Mouse (Mus musculus): ENCODE data around the gene Ppm1k. TPM values are rescaled to one million over a fixed set of nuclear protein-coding genes. Genes with fewer than 3 reads are reported as not detected.
"Not testable (repeated sequence)": the region's sequence is repeated elsewhere in the genome, so short reads cannot be mapped to it uniquely, and the experiment has no call there.

Ppm1k gene
- total and polyA plus RNA-seq, 3 experiments: 0.05 to 3.9 (median 2.1) TPM

- no peak overlapping the region for H3K4me3 ChIP-seq (ENCODE audit: low read depth, low read length)
- DNase-seq (ENCODE audit: low spot score) (no peak), ATAC-seq (ENCODE audit: extremely low read depth, insufficient number of reproducible peaks, low FRiP score, poor library complexity, severe bottlenecking) (no peak)
- H3K4me1 ChIP-seq (ENCODE audit: insufficient read depth, low read depth, low read length): no peaks in the 10 kb centered on the region
- no peaks in the 10 kb centered on the region for H3K27me3 ChIP-seq (ENCODE audit: insufficient read depth, low read length)
- H3K9me3 ChIP-seq (replicated peaks): no peaks in the 10 kb centered on the region
- TF ChIP-seq CTCF (IDR thresholded peaks at IDR 0.05; ENCODE audit: low read depth, low read length) (no peak), TAL1 (conservative IDR thresholded peaks at IDR 0.05; ENCODE audit: low read depth, low read length) (no peak), POLR2AphosphoS5 (IDR thresholded peaks at IDR 0.05; ENCODE audit: insufficient replicate concordance, low read depth, low read length) (no peak), GATA1 (IDR thresholded peaks at IDR 0.05; ENCODE audit: borderline replicate concordance, low read length) (no peak), GATA2 (IDR thresholded peaks at IDR 0.05; ENCODE audit: borderline replicate concordance, low read depth, low read length) (no peak)
- H3K36me3 ChIP-seq (replicated peaks): no peaks in the 10 kb centered on the region
These were observed 23.4 kb downstream of the Ppm1k start for GRCm38 (mm10) chr6:57511899-57512298.

- no peaks in the 10 kb centered on the region for H3K9me3 ChIP-seq (replicated peaks)
- H3K27me3 ChIP-seq (ENCODE audit: insufficient read depth, low read length): no peaks in the 10 kb centered on the region
- no peak overlapping the region for H3K4me3 ChIP-seq (ENCODE audit: low read depth, low read length)
- ATAC-seq (ENCODE audit: extremely low read depth, insufficient number of reproducible peaks, low FRiP score, poor library complexity, severe bottlenecking): no peak
- TF ChIP-seq TAL1 (conservative IDR thresholded peaks at IDR 0.05; ENCODE audit: low read depth, low read length): no peak
- no peak for TF ChIP-seq GATA2 (IDR thresholded peaks at IDR 0.05; ENCODE audit: borderline replicate concordance, low read depth, low read length)
- TF ChIP-seq CTCF (IDR thresholded peaks at IDR 0.05; ENCODE audit: low read depth, low read length): no peak
- TF ChIP-seq GATA1 (IDR thresholded peaks at IDR 0.05; ENCODE audit: borderline replicate concordance, low read length): no peak
- no peak for TF ChIP-seq POLR2AphosphoS5 (IDR thresholded peaks at IDR 0.05; ENCODE audit: insufficient replicate concordance, low read depth, low read length)
- DNase-seq (ENCODE audit: low spot score): no peak
- H3K36me3 ChIP-seq (replicated peaks): no peaks in the 10 kb centered on the region
- no peaks in the 10 kb centered on the region for H3K4me1 ChIP-seq (ENCODE audit: insufficient read depth, low read depth, low read length)
These were observed 31.4 kb downstream of the Ppm1k start for GRCm38 (mm10) chr6:57503662-57504379.

- Histone ChIP-seq H3K9me3 (replicated peaks) (no peaks in the 10 kb centered on the region), H3K4me3 (ENCODE audit: low read depth, low read length) (no peak overlapping the region), H3K27me3 (ENCODE audit: insufficient read depth, low read length) (no peaks in the 10 kb centered on the region), H3K36me3 (replicated peaks) (no peaks in the 10 kb centered on the region), H3K4me1 (ENCODE audit: insufficient read depth, low read depth, low read length) (no peaks in the 10 kb centered on the region)
- no peak for DNase-seq (ENCODE audit: low spot score)
- TF ChIP-seq GATA2 (IDR thresholded peaks at IDR 0.05; ENCODE audit: borderline replicate concordance, low read depth, low read length) (no peak), CTCF (IDR thresholded peaks at IDR 0.05; ENCODE audit: low read depth, low read length) (no peak)
- no peak for ATAC-seq (ENCODE audit: extremely low read depth, insufficient number of reproducible peaks, low FRiP score, poor library complexity, severe bottlenecking)
These were observed 36.1 kb downstream of the Ppm1k start for GRCm38 (mm10) chr6:57499209-57499608.

GRCm38 (mm10) chr6:57468161-57468560, 67.1 kb downstream of the Ppm1k start:
- H3K27me3 ChIP-seq (ENCODE audit: insufficient read depth, low read length); H3K9me3 ChIP-seq (replicated peaks); H3K4me3 ChIP-seq (ENCODE audit: low read depth, low read length); H3K4me1 ChIP-seq (ENCODE audit: insufficient read depth, low read depth, low read length); DNase-seq (ENCODE audit: low spot score); H3K36me3 ChIP-seq (replicated peaks); ATAC-seq (ENCODE audit: extremely low read depth, insufficient number of reproducible peaks, low FRiP score, poor library complexity, severe bottlenecking): not testable (repeated sequence)

Other genes starting within 250 kb of the Ppm1k start
- not detected in 2 replicates for gene Vmn1r16, start 206.0 kb downstream of the Ppm1k start, total RNA-seq (2014; fragmentation: Nextera tagmentation)
- 0.05 and 0.06 TPM in 2 replicates for gene Vmn1r16, start 206.0 kb downstream of the Ppm1k start, total RNA-seq (2017)
- gene Vmn1r16, start 206.0 kb downstream of the Ppm1k start, polyA plus RNA-seq (2012): not detected in 2 replicates
- not detected in 2 replicates for gene Vmn1r17, start 171.7 kb downstream of the Ppm1k start, total RNA-seq (2014; fragmentation: Nextera tagmentation)
- gene Vmn1r17, start 171.7 kb downstream of the Ppm1k start, total RNA-seq (2017): 0.17 TPM in 1 of 2 replicates, not detected in the other
- gene Vmn1r17, start 171.7 kb downstream of the Ppm1k start, polyA plus RNA-seq (2012): not detected in 2 replicates
- gene Vmn1r18, start 139.7 kb downstream of the Ppm1k start, total RNA-seq (2014; fragmentation: Nextera tagmentation): not detected in 2 replicates
- gene Vmn1r18, start 139.7 kb downstream of the Ppm1k start, total RNA-seq (2017): 0.06 and 0.16 TPM in 2 replicates
- not detected in 2 replicates for gene Vmn1r18, start 139.7 kb downstream of the Ppm1k start, polyA plus RNA-seq (2012)
- not detected in 2 replicates for gene Vmn1r19, start 131.7 kb downstream of the Ppm1k start, total RNA-seq (2014; fragmentation: Nextera tagmentation)
- 0.29 TPM in 1 of 2 replicates, not detected in the other for gene Vmn1r19, start 131.7 kb downstream of the Ppm1k start, total RNA-seq (2017)
- not detected in 2 replicates for gene Vmn1r19, start 131.7 kb downstream of the Ppm1k start, polyA plus RNA-seq (2012)
- not detected in 2 replicates for gene Vmn1r20, start 106.5 kb downstream of the Ppm1k start, total RNA-seq (2014; fragmentation: Nextera tagmentation)
- gene Vmn1r20, start 106.5 kb downstream of the Ppm1k start, total RNA-seq (2017): 0.06 and 0.11 TPM in 2 replicates
- not detected in 2 replicates for gene Vmn1r20, start 106.5 kb downstream of the Ppm1k start, polyA plus RNA-seq (2012)
- 1.1 TPM in 1 of 2 replicates, not detected in the other for gene Herc6, start 45.5 kb upstream of the Ppm1k start, total RNA-seq (2014; fragmentation: Nextera tagmentation)
- under 0.01 and 0.22 TPM in 2 replicates for gene Herc6, start 45.5 kb upstream of the Ppm1k start, total RNA-seq (2017)
- not detected in 2 replicates for gene Herc6, start 45.5 kb upstream of the Ppm1k start, polyA plus RNA-seq (2012)
- 10.8 and 12.0 TPM in 2 replicates for gene Pyurf, start 156.6 kb upstream of the Ppm1k start, total RNA-seq (2014; fragmentation: Nextera tagmentation)
- 21.0 and 23.0 TPM in 2 replicates for gene Pyurf, start 156.6 kb upstream of the Ppm1k start, total RNA-seq (2017)
- 13.8 and 20.6 TPM in 2 replicates for gene Pyurf, start 156.6 kb upstream of the Ppm1k start, polyA plus RNA-seq (2012)
- 33.8 and 34.4 TPM in 2 replicates for gene Lancl2, start 167.1 kb upstream of the Ppm1k start, total RNA-seq (2014; fragmentation: Nextera tagmentation)
- gene Lancl2, start 167.1 kb upstream of the Ppm1k start, total RNA-seq (2017): 25.3 and 26.2 TPM in 2 replicates
- gene Lancl2, start 167.1 kb upstream of the Ppm1k start, polyA plus RNA-seq (2012): 22.1 and 23.3 TPM in 2 replicates